27 mouse cellular contexts compared by ENCODE assay signal in the genomic region with DNA sequence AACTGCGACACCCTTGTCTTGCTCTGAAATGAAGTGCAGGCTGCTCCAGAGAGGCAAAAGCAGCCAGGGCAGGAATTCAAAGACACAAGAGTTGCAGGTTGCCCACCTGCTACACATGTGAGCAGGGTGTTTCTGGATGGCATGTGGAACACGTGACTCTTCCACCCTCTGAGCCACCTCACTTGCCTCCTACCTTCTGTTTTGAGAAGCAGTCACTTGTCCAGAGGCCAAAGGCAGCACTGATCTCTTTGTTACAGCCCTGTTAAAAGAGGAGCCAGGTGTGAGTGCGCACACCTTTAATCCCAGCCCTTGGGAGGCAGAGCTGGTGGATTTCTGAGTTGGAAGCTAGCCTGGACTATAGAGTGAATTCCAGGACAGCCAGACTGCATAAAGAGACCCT.
"Had no signal": no experiment of that assay in that cellular context is flagged by ENCODE, and none has a peak within 500 bp of the region (broad histone marks: within the 10 kb centered on the region; RNA-seq: fewer than 3 reads in every experiment).

No protein-coding gene starts in this region.

- H3K9me3 ChIP-seq: intestine, embryonic 15.5 days; limb, embryonic 10.5 days; liver, embryonic 13.5 days; liver, embryonic 15.5 days had no signal

- H3K36me3 ChIP-seq: hindbrain, embryonic 10.5 days; hindbrain, embryonic 12.5 days; intestine, embryonic 15.5 days; kidney, embryonic 15.5 days; limb, embryonic 10.5 days; limb, embryonic 12.5 days; liver, embryonic 13.5 days; liver, embryonic 15.5 days had no signal

- DNase-seq: gastrocnemius, postnatal 14 days; gastrocnemius, postnatal 36 days; heart, adult 11 months; heart, adult 2 months; heart, postnatal 10 days; heart, postnatal 4 days; kidney, adult 8-10 months; kidney, postnatal 25 days; kidney, postnatal 4 days; liver; liver, embryonic 13.5 days; liver, postnatal 0 days had no signal

- H3K4me2 ChIP-seq: heart, embryonic 11.5 days; hindbrain, embryonic 12.5 days; hindbrain, embryonic 14.5 days; intestine, embryonic 15.5 days; kidney, embryonic 15.5 days; limb, embryonic 12.5 days; liver, embryonic 11.5 days; liver, embryonic 13.5 days; liver, embryonic 15.5 days had no signal

- H3K9ac ChIP-seq: hindbrain, embryonic 12.5 days; hindbrain, embryonic 14.5 days; intestine, embryonic 15.5 days; kidney, embryonic 15.5 days; limb, embryonic 12.5 days; liver, embryonic 13.5 days; liver, embryonic 15.5 days; liver, postnatal 0 days had no signal

- H3K4me3 ChIP-seq: heart, adult 2 months; hindbrain, embryonic 10.5 days; hindbrain, embryonic 12.5 days; intestine, embryonic 15.5 days; kidney, embryonic 15.5 days; layer of hippocampus, adult 2 months; left cerebral cortex, adult 2 months; limb, embryonic 10.5 days; limb, embryonic 12.5 days; liver, embryonic 13.5 days; liver, embryonic 15.5 days had no signal

- H3K27ac ChIP-seq: heart, adult 2 months; hindbrain, embryonic 12.5 days; hindbrain, embryonic 14.5 days; intestine, embryonic 15.5 days; kidney, embryonic 15.5 days; kidney, postnatal 0 days; layer of hippocampus, adult 2 months; left cerebral cortex, adult 2 months; limb, embryonic 12.5 days; liver, embryonic 13.5 days; liver, embryonic 15.5 days had no signal

- ATAC-seq: inflammation-experienced regulatory T-cells, adult 6 months; intestine, embryonic 15.5 days; intestine, postnatal 0 days; liver, postnatal 0 days had no signal

- H3K4me1 ChIP-seq: liver, embryonic 15.5 days had no signal

- H3K27me3 ChIP-seq: intestine, embryonic 15.5 days; kidney, embryonic 15.5 days; limb, embryonic 12.5 days; liver, embryonic 15.5 days had no signal
